Mouse (Mus musculus) forebrain, embryonic 16.5 days (tissue): ENCODE data around the gene Bpifa2. TPM values are rescaled to one million over a fixed set of nuclear protein-coding genes. Genes with fewer than 3 reads are reported as not detected.

Experiments used
- ATAC-seq: fragments of 200-750 bp; cut with Nextera tagmentation; 2 replicates; pipeline ENCODE4 v1.8.0; 2017; ENCODE audit warnings: mild to moderate bottlenecking, moderate library complexity
- H3K27ac ChIP-seq: fragments of 300-500 bp; sonication (generic); 2 replicates; pipeline ENCODE4 v1.5.1; 2014; ENCODE audit warnings: low read length, control low read depth
- H3K27me3 ChIP-seq: fragments of 300-500 bp; sonication (generic); replicated peaks from 2 replicates; pipeline ENCODE4 v1.6.1; 2014; ENCODE audit warnings: low read length; ENCODE audit not compliant: control insufficient read depth, insufficient read depth
- H3K36me3 ChIP-seq: fragments of 300-500 bp; sonication (generic); 2 replicates; pipeline ENCODE4 v1.6.1; 2014; ENCODE audit not compliant: control insufficient read depth, insufficient read depth
- H3K4me1 ChIP-seq: fragments of 300-500 bp; sonication (generic); replicated peaks from 2 replicates; pipeline ENCODE4 v1.6.1; 2014; ENCODE audit warnings: low read length; ENCODE audit not compliant: control insufficient read depth, insufficient read depth
- H3K4me2 ChIP-seq: fragments of 300-500 bp; sonication (generic); 2 replicates; pipeline ENCODE4 v1.6.1; 2014; ENCODE audit warnings: mild to moderate bottlenecking, low read length, control low read depth
- H3K4me3 ChIP-seq: fragments of 300-500 bp; sonication (generic); replicated peaks from 2 replicates; pipeline ENCODE4 v1.5.1; 2014; ENCODE audit warnings: mild to moderate bottlenecking, low read length, control low read depth
- H3K9ac ChIP-seq: fragments of 300-500 bp; sonication (generic); replicated peaks from 2 replicates; pipeline ENCODE4 v1.6.1; 2014; ENCODE audit warnings: low read depth, low read length, control low read depth
- H3K9me3 ChIP-seq: fragments of 300-500 bp; sonication (generic); 2 replicates; pipeline ENCODE4 v1.6.1; 2016; ENCODE audit warnings: low read length; ENCODE audit not compliant: control insufficient read depth
- WGBS: fragments of 180-500 bp; shearing (Covaris S2); extraction: QIAGEN DNeasy Blood & Tissue Kit; methylation state at CpG from one replicate; pipeline ENCODE4 v1.1.7; 2014; 5-methylcytosine and 5-hydroxymethylcytosine counted together
- polyA plus RNA-seq: library from polyadenylated mRNA; unstranded; fragments of >200 nt; fragmentation: Nextera tagmentation; extraction: Ambion mirVana; gene quantifications from 2 replicates; pipeline ENCODE4 v1.2.1, GENCODE M21; 2015

The Bpifa2 gene
- polyA plus RNA-seq, result not detected in 2 replicates

- ATAC-seq, result no peak
- 82% methylated on average over 3 of the region's 3 CpGs for WGBS
Observed at GRCm38 (mm10) chr2:154007965-154008364, at the start of gene Bpifa2. Bpifa2 (plus strand) TSS chr2:154008265.

GRCm38 (mm10) chr2:153962821-153963331 lies 45.2 kb upstream of the Bpifa2 start:
- Histone ChIP-seq H3K27me3 (no peaks in the 10 kb centered on the region), H3K9ac (no peak overlapping the region), H3K4me1 (0 out of 2 replicates have a peak, but pooled peaks cover 2% of the 10 kb centered on the region), H3K4me3 (no peak overlapping the region), H3K9me3 (no peaks in the 10 kb centered on the region), H3K27ac (no peak overlapping the region), H3K36me3 (no peaks in the 10 kb centered on the region), H3K4me2 (no peak overlapping the region)
- 64% methylated on average over 4 of the region's 4 CpGs for WGBS
- peak; percentile 64; the same call in 1 of the 2 replicates for ATAC-seq

More at GRCm38 (mm10) chr2:154007965-154008364, at the start of gene Bpifa2:
- Histone ChIP-seq H3K27me3 (no peaks in the 10 kb centered on the region), H3K27ac (no peak within 1 kb of the TSS), H3K4me3 (no peak within 1 kb of the TSS), H3K4me2 (no peak within 1 kb of the TSS), H3K4me1 (no peaks in the 10 kb centered on the region), H3K9me3 (no peaks in the 10 kb centered on the region), H3K9ac (no peak within 1 kb of the TSS), H3K36me3 (no peaks in the 10 kb centered on the region)

GRCm38 (mm10) chr2:153963334-153963733 lies 44.7 kb upstream of the Bpifa2 start:
- no peak overlapping the region for H3K4me2 ChIP-seq
- ATAC-seq, result no peak
- H3K4me1 ChIP-seq, result 0 out of 2 replicates have a peak, but pooled peaks cover 2% of the 10 kb centered on the region
- H3K4me3 ChIP-seq, result no peak overlapping the region
- 90% methylated on average over 1 of the region's 1 CpGs for WGBS
- H3K27ac ChIP-seq, result no peak overlapping the region
- H3K27me3 ChIP-seq, result no peaks in the 10 kb centered on the region
- H3K36me3 ChIP-seq, result no peaks in the 10 kb centered on the region
- H3K9me3 ChIP-seq, result no peaks in the 10 kb centered on the region
- H3K9ac ChIP-seq, result no peak overlapping the region

- Histone ChIP-seq H3K9me3 (no peaks in the 10 kb centered on the region), H3K4me1 (no peaks in the 10 kb centered on the region), H3K27me3 (no peaks in the 10 kb centered on the region), H3K36me3 (no peaks in the 10 kb centered on the region), H3K27ac (no peak overlapping the region), H3K4me3 (no peak overlapping the region), H3K4me2 (no peak overlapping the region), H3K9ac (no peak overlapping the region)
- no peak for ATAC-seq
- WGBS, result 53% methylated on average over 5 of the region's 5 CpGs
Observed at GRCm38 (mm10) chr2:153970221-153970620, 37.8 kb upstream of the Bpifa2 start.

GRCm38 (mm10) chr2:153974582-153974981 lies 33.5 kb upstream of the Bpifa2 start, which contains the start of gene Bpifa6:
Bpifa6 (plus strand) TSS chr2:153974945.
- Histone ChIP-seq H3K4me3 (no peak within 1 kb of the TSS), H3K4me1 (no peaks in the 10 kb centered on the region), H3K36me3 (no peaks in the 10 kb centered on the region), H3K9me3 (no peaks in the 10 kb centered on the region), H3K9ac (no peak within 1 kb of the TSS), H3K27me3 (no peaks in the 10 kb centered on the region), H3K4me2 (no peak within 1 kb of the TSS), H3K27ac (no peak within 1 kb of the TSS)
- WGBS, result 94% methylated on average over 5 of the region's 5 CpGs
- no peak for ATAC-seq

GRCm38 (mm10) chr2:153995770-153996169 lies 12.3 kb upstream of the Bpifa2 start:
- H3K4me3 ChIP-seq, result no peak overlapping the region
- no peaks in the 10 kb centered on the region for H3K4me1 ChIP-seq
- no peak overlapping the region for H3K27ac ChIP-seq
- no peak overlapping the region for H3K9ac ChIP-seq
- no peaks in the 10 kb centered on the region for H3K36me3 ChIP-seq
- H3K9me3 ChIP-seq, result no peaks in the 10 kb centered on the region
- H3K27me3 ChIP-seq, result no peaks in the 10 kb centered on the region
- ATAC-seq, result no peak
- H3K4me2 ChIP-seq, result no peak overlapping the region
- 2% methylated on average over 7 of the region's 7 CpGs for WGBS

- no peaks in the 10 kb centered on the region for H3K4me1 ChIP-seq
- ATAC-seq, result no peak
- H3K4me3 ChIP-seq, result no peak overlapping the region
- WGBS, result 80% methylated on average over 3 of the region's 3 CpGs
- H3K27me3 ChIP-seq, result no peaks in the 10 kb centered on the region
- H3K4me2 ChIP-seq, result no peak overlapping the region
- no peak overlapping the region for H3K9ac ChIP-seq
- H3K27ac ChIP-seq, result no peak overlapping the region
- no peaks in the 10 kb centered on the region for H3K9me3 ChIP-seq
- no peaks in the 10 kb centered on the region for H3K36me3 ChIP-seq
Observed at GRCm38 (mm10) chr2:154000501-154000900, 7.6 kb upstream of the Bpifa2 start.

- ATAC-seq, result no peak
- Histone ChIP-seq H3K9ac (no peak overlapping the region), H3K4me3 (no peak overlapping the region), H3K4me1 (no peaks in the 10 kb centered on the region), H3K27ac (no peak overlapping the region), H3K36me3 (no peaks in the 10 kb centered on the region), H3K9me3 (no peaks in the 10 kb centered on the region), H3K27me3 (no peaks in the 10 kb centered on the region), H3K4me2 (no peak overlapping the region)
Observed at GRCm38 (mm10) chr2:154001056-154001455, 7.0 kb upstream of the Bpifa2 start.

GRCm38 (mm10) chr2:154004456-154004855 lies 3.6 kb upstream of the Bpifa2 start:
- 21% methylated on average over 1 of the region's 1 CpGs for WGBS
- H3K4me1 ChIP-seq, result no peaks in the 10 kb centered on the region
- no peak overlapping the region for H3K4me3 ChIP-seq
- no peaks in the 10 kb centered on the region for H3K9me3 ChIP-seq
- no peak overlapping the region for H3K9ac ChIP-seq
- ATAC-seq, result no peak
- H3K4me2 ChIP-seq, result no peak overlapping the region
- no peak overlapping the region for H3K27ac ChIP-seq
- no peaks in the 10 kb centered on the region for H3K36me3 ChIP-seq
- no peaks in the 10 kb centered on the region for H3K27me3 ChIP-seq

- no peak overlapping the region for H3K4me2 ChIP-seq
- H3K4me1 ChIP-seq, result no peaks in the 10 kb centered on the region
- no peak overlapping the region for H3K9ac ChIP-seq
- no peaks in the 10 kb centered on the region for H3K36me3 ChIP-seq
- H3K27me3 ChIP-seq, result no peaks in the 10 kb centered on the region
- H3K27ac ChIP-seq, result no peak overlapping the region
- no peak for ATAC-seq
- H3K9me3 ChIP-seq, result no peaks in the 10 kb centered on the region
- H3K4me3 ChIP-seq, result no peak overlapping the region
- WGBS, result 91% methylated on average over 1 of the region's 1 CpGs
Observed at GRCm38 (mm10) chr2:154005094-154005493, 3.0 kb upstream of the Bpifa2 start.
